Mouse (Mus musculus) cortical plate, adult 2 months (tissue): ENCODE results near the gene Parn. TPM values are rescaled to one million over a fixed set of nuclear protein-coding genes. Genes with fewer than 3 reads are reported as not detected.
"Not testable (repeated sequence)": the region's sequence is repeated elsewhere in the genome, so short reads cannot be mapped to it uniquely, and the experiment has no call there.

Source experiments
- H3K27ac ChIP-seq: fragments of 200-500 bp; 2 replicates; pipeline ENCODE4 v1.5.1; 2012; ENCODE audit warnings: low read length, control low read depth, inconsistent platforms; ENCODE audit not compliant: insufficient read depth
- H3K4me1 ChIP-seq: fragments of 200-500 bp; 2 replicates; pipeline ENCODE4 v1.6.1; 2011; ENCODE audit warnings: low read length; ENCODE audit not compliant: control insufficient read depth, insufficient read depth
- H3K4me3 ChIP-seq: fragments of 200-500 bp; 2 replicates; pipeline ENCODE4 v1.5.1; 2011; ENCODE audit warnings: mild to moderate bottlenecking, low read length, control low read depth; ENCODE audit not compliant: insufficient read depth
- CTCF ChIP-seq: fragments of 200-500 bp; IDR thresholded peaks from 2 replicates; pipeline ENCODE4 v1.5.1; 2011; ENCODE audit warnings: mild to moderate bottlenecking, control low read depth, low read length; ENCODE audit not compliant: insufficient read depth; ENCODE audit errors: extremely low read depth
- POLR2A ChIP-seq: fragments of 200-500 bp; IDR thresholded peaks from 2 replicates; pipeline ENCODE4 v1.6.1; 2011; ENCODE audit warnings: mild to moderate bottlenecking, low read length, control low read depth; ENCODE audit not compliant: insufficient read depth; ENCODE audit errors: extremely low read depth
- polyA plus RNA-seq: library from polyadenylated mRNA; depleted of rRNA; stranded (reverse); fragments of >200 nt; gene quantifications from 2 replicates; pipeline ENCODE4 v1.2.3, GENCODE M21; 2012

Gene Parn
- polyA plus RNA-seq, 1 experiment = 25.3 TPM

- Histone ChIP-seq H3K27ac (peak within 1 kb of the TSS; percentile 69), H3K4me3 (peak within 1 kb of the TSS; percentile 65), H3K4me1 (no peaks in the 10 kb centered on the region)
- TF ChIP-seq POLR2A (peak; percentile 90; the same call in 1 of the 2 replicates), CTCF (no peak)
Observed at GRCm38 (mm10) chr16:13671685-13672385, 3.9 kb upstream of the Parn start, which contains the start of the genes Bfar and 3110001I22Rik. Gene Bfar (plus strand): TSS chr16:13671858. Gene 3110001I22Rik (plus strand): TSS chr16:13671929.

DNA sequence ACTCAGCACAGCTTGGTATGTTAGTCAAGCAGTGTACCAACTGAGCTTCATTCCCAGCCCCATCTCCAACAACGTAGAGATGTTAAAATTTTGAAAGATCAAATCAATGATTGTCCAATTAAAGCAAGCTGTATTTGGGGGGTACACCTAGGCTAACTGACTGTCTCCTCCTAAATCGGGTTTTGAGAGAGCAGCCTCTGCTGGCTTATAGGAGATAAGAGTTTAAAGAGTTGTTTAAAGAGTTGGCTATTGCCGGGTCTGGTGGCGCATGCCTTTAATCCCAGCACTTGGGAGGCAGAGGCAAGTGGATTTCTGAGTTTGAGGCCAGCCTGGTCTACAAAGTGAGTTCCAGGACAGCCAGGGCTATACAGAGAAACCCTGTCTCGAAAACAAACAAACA, 2.9 kb upstream of the Parn start:
- not testable (repeated sequence) for H3K27ac ChIP-seq, H3K4me3 ChIP-seq

DNA sequence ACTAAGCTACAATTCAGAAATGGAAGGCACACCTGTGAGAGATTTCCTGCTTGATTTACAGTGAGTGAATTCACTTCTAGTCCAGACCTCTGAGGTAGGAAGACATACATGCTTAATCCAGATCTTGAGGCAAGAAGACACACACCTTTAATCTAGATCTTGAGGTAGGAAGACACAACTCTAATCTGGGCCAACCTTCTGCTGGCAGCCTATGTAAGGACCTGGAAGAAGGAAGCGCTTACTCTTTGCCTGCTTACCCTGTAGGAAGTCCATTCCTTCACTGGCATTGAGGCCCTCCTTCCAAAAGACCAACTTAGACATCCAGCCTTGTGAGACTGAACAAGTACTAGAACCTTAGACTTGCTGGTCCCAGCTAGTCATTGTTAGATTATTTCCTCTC, 1.3 kb upstream of the Parn start:
- Histone ChIP-seq H3K4me3 (no peak overlapping the region), H3K4me1 (no peaks in the 10 kb centered on the region), H3K27ac (no peak overlapping the region)
- TF ChIP-seq POLR2A = no peak
- TF ChIP-seq CTCF = no peak

More for the DNA sequence above, 2.9 kb upstream of the Parn start:
- not testable (repeated sequence) for H3K4me1 ChIP-seq

- Histone ChIP-seq H3K27ac (no peak overlapping the region), H3K4me3 (peak overlapping the region; percentile 78; the same call in 1 of the 2 replicates), H3K4me1 (no peaks in the 10 kb centered on the region)
- TF ChIP-seq POLR2A (no peak), CTCF (no peak)
Observed at GRCm38 (mm10) chr16:13668402-13669108, 585 bp upstream of the Parn start.

GRCm38 (mm10) chr16:13660736-13661135, 7.2 kb downstream of the Parn start:
- Histone ChIP-seq H3K27ac (no peak overlapping the region), H3K4me1 (no peaks in the 10 kb centered on the region), H3K4me3 (no peak overlapping the region)
- TF ChIP-seq POLR2A (no peak), CTCF (no peak)

- H3K4me1 ChIP-seq = no peaks in the 10 kb centered on the region
- TF ChIP-seq POLR2A (no peak), CTCF (no peak)
- H3K27ac ChIP-seq = no peak overlapping the region
- no peak overlapping the region for H3K4me3 ChIP-seq
Observed at GRCm38 (mm10) chr16:13658886-13659285, 9.1 kb downstream of the Parn start.

DNA sequence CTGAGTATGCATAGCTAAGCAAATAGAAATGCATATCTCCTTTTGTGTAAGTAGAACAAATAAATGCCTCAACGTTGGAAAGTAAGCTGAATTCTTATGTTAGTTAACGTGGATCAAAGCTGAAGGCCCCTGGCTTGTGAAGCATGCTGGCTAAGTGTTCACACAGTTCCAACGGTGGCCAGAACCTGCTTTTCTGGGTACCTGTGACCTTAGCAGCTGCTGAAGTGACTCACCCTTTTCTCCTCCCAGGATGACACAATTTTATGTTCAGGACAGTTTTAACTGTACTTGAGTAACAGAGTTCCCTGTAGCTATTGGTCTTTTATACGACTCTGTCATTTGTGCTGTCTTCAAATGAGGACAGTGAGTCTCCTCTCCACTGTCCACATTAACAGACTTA, 22.0 kb downstream of the Parn start:
- Histone ChIP-seq H3K4me1 (no peaks in the 10 kb centered on the region), H3K4me3 (no peak overlapping the region), H3K27ac (no peak overlapping the region)
- TF ChIP-seq POLR2A = no peak
- no peak for TF ChIP-seq CTCF

GRCm38 (mm10) chr16:13644474-13644873, 23.5 kb downstream of the Parn start:
- no peak overlapping the region for H3K4me3 ChIP-seq
- TF ChIP-seq CTCF (no peak), POLR2A (no peak)
- H3K4me1 ChIP-seq = no peaks in the 10 kb centered on the region
- no peak overlapping the region for H3K27ac ChIP-seq

GRCm38 (mm10) chr16:13640064-13640463, 27.9 kb downstream of the Parn start:
- H3K4me3 ChIP-seq = no peak overlapping the region

GRCm38 (mm10) chr16:13639508-13639907, 28.5 kb downstream of the Parn start:
- H3K27ac ChIP-seq = no peak overlapping the region
- no peak for TF ChIP-seq CTCF
- no peak for TF ChIP-seq POLR2A
- H3K4me3 ChIP-seq = no peak overlapping the region
- H3K4me1 ChIP-seq = no peaks in the 10 kb centered on the region

More at GRCm38 (mm10) chr16:13640064-13640463, 27.9 kb downstream of the Parn start:
- no peak overlapping the region for H3K27ac ChIP-seq
- H3K4me1 ChIP-seq = no peaks in the 10 kb centered on the region
- TF ChIP-seq CTCF (0 out of 2 replicates have a peak, but pooled peaks have one; percentile 6), POLR2A (no peak)

GRCm38 (mm10) chr16:13638198-13638597, 29.8 kb downstream of the Parn start:
- H3K4me1 ChIP-seq, H3K27ac ChIP-seq, H3K4me3 ChIP-seq: not testable (repeated sequence)
